Mouse (Mus musculus) layer of hippocampus, postnatal 25 days (tissue): Measurements from ENCODE around the gene Ppp1r14b. TPM values are rescaled to one million over a fixed set of nuclear protein-coding genes. Genes with fewer than 3 reads are reported as not detected.
A peak's percentile ranks its signal among the peaks of the same experiment; 100 is the strongest.

Source experiments
- DNase-seq, 2 experiments: peaks; one replicate each; pipeline ENCODE4 v3.0.0; 2022; ENCODE audit warnings: mixed read lengths in 2 of 2, low spot score in 1 of 2; ENCODE audit errors: extremely low spot score in 1 of 2
- total RNA-seq, 2 experiments: library from RNA; stranded (reverse); gene quantifications; 2 replicates each; pipeline ENCODE4 v1.2.3; 2021

Gene Ppp1r14b
- total RNA-seq, 2 experiments from 2014 or later: 63.3 to 69.8 TPM

GRCm38 (mm10) chr19:6992011-6992858 is 17.5 kb downstream of the Ppp1r14b start, which contains the start of gene Dnajc4:
Dnajc4 (minus strand) TSS chr19:6992572.
- peak; percentile 77 to 86 for DNase-seq

DNA sequence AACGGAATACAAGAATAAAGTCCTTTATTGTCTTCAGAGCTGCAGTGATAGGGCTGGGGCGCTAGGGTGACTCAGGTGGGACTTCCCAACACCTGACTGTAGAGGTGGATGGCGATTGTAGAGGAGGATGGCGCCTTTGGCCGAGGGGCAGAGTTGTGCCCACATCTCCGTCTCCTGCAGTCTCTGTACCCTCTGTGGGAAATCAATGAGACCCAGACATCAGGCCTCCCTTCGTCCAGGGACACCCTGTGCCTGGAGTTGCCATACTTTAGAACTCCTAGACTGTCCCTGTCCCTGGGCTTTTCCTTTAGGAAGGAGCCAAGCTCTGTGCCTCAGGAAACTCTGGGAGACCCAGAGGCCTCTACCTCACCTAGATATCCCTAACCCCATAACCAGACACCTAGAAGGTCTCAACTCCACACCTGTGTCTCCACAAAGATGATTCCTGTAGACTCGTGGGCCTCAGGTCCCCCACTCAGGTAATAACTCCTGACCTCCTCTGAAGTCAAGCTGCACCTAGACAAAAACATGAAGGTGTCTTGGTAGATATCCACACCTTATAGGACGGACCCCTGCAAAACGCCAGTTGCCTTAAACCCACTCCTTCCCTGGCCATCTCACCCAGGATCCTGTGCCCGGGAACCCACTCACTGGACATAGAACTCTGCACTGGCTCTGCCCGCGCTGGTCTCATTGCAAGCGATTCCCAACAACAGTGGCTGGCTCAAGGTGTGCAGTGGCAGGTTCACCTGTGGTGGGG is 18.4 kb downstream of the Ppp1r14b start:
- DNase-seq: no peak

DNA sequence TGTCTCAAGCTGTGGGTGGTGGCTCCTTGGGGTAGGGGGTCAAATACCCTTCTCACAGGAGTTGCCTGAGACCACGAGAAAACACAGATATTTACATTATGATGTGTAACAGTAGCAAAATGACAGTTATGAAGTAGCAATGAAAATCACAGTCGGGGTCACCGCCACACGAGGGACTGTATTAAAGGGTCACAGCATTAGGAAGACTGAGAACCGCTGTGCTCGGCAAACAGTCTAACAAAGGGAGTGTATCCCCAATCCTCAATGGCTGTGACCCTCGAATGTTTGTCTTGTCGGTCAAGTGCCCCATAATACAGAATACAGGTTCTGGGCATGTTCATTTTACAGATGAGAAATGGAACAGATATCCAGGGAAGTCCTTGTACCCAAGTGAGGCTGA is 19.2 kb downstream of the Ppp1r14b start:
- DNase-seq: no peak

GRCm38 (mm10) chr19:6994489-6994888 is 19.7 kb downstream of the Ppp1r14b start:
- no peak for DNase-seq

DNA sequence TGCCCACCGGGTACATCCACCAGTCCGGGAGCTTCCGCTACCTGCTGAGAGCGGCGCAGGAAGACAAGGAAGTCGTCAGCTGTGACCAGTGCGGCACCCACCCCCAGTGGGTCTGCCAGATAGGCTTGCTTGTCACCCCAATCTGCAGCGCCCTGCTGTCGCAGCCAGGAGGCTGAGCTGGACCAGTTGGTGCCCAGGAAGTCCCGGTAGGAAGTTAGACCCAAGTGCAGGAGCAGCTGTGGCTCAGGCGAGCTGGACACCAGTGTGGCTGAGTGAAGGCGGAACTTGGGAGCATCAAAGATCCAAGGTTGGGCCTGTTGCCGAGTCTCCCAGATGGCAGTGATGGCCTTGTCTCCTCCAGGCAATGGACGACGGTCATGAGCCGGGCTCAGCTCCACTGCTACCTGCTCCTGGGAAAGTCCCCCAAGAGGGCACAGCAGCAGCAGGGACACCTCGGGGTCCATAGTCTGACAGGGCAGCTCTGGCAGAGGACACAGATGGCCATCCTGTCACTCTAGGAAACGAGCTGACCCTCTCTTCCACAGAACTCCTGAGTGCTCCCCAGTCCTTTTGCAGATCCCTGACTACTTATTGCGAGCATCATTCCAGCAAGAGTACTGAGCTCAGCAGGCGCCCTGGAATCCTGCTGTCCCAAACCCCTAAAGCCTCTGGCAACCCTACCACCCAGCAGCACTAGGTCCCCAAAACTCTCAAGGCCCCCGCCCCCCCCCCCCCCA is 20.7 kb downstream of the Ppp1r14b start:
- no peak for DNase-seq

DNA sequence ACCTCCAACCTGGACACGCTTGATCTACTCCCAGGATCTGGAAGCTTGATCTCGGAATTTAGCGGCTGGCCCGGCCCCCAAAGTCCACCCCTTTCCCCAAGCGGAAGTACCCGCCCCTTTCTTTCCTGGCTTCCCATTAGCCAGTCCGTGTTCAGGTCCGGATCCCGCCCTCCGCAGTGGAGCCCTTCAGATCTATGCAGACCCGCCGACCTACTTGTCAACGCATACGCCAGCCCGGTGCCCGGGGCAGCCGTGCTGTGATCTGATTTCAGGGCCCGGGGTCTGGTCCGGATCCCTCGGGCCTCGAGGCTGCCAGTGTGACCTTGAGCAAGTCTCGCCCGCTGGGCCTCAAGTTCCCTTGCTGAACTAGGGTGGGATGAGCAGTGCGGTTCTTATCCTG is 21.2 kb downstream of the Ppp1r14b start, which contains the start of the genes Nudt22 and Trpt1:
TSS of gene Nudt22 (minus strand) at position 112 of the 400 bp plus-strand sequence.
TSS of gene Trpt1 (plus strand) at position 126 of the 400 bp plus-strand sequence.
- peak; percentile 62 to 73 for DNase-seq

GRCm38 (mm10) chr19:6997721-6998290 is 23.0 kb downstream of the Ppp1r14b start:
- DNase-seq: no peak

DNA sequence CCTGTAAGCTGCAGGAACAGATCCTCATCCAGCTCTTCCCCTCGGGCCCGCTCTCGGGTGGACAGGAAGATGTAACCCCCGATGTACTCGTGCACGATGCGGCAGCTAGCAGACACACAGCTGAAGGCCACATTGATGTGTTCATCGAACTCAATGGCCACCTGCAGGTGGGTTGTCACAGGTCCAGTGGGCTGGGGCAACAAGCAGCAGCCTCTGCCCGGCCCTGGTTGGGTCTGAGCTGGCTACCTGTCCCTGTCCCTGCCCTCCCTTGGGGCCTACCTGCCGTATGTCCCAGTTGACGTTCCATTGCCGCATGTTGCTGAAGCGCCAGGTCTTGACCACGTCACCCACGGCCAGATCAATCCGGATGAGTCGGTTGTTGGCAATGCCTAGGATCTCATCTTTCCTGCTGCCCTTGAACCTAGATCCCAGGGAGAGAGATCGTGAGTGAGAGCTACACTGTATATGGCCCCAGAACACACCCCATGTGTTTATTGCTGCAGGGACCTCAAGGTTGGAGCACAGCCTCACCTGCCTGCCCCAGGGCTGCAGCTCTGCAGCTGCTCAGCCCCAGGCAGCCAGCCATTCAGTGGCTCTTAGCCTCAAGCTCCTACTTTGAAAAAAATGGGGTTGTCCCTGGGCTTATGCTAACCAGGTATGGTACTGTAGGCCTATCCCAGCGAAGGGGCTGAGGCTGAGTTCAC is 24.7 kb downstream of the Ppp1r14b start:
- no peak for DNase-seq

GRCm38 (mm10) chr19:7006892-7007593 is 32.3 kb downstream of the Ppp1r14b start:
- DNase-seq: no peak

- no peak for DNase-seq
Measured at GRCm38 (mm10) chr19:7012426-7012825, 37.7 kb downstream of the Ppp1r14b start.

GRCm38 (mm10) chr19:7013984-7014383 is 39.2 kb downstream of the Ppp1r14b start:
- DNase-seq: no peak

GRCm38 (mm10) chr19:7014481-7015135 is 39.8 kb downstream of the Ppp1r14b start:
- DNase-seq: no peak

GRCm38 (mm10) chr19:7017541-7018457 is 43.0 kb downstream of the Ppp1r14b start:
- DNase-seq: no peak

DNA sequence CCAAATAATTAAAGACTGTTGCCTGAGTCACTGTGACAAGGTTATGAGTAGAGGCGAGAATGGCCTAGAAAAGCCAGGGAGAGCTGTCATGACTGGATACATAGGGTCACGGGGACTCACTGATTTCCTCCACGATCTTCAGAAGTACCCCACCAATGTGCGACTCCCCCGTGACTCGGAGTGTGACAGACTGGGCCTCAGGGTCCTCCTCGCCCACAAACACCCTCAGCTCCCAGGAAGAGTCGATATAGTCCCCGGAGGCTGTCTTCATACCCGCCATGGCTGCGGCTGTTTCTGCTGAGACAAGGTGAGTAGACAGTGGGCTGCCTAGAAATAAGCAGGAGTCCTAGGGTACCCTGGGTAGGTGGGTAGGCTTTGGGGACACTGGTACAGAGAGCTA is 43.8 kb downstream of the Ppp1r14b start:
- no peak for DNase-seq

GRCm38 (mm10) chr19:7019191-7019590 is 44.4 kb downstream of the Ppp1r14b start, which contains the start of gene Fermt3:
Fermt3 (minus strand) TSS chr19:7019469.
- no peak for DNase-seq

DNA sequence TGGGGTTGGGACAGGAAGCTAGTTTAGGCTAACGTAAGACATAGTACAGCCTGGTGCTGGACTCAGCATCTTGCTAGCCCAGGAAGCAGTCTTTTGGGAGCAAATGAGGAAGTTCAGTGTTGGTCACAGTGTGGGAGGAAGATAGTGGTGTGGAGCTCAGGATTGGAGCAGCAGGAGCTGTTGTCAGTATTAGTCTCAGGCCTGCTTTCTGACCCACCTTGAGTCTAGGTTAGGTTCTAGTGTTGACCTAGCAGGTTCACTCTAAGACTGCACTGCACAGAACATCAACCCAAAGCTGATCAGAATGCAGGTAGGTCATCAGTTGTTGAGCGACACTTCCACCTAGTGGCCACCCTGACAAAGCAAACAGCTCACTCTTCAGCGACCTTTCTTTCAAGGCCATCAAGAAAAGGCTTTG is 45.5 kb downstream of the Ppp1r14b start:
- peak in 1 of 2 experiments; percentile 38 for DNase-seq
